Mouse (Mus musculus): ENCODE data around the gene Icam4.
A peak's percentile ranks its signal among the peaks of the same experiment; 100 is the strongest.
"Not testable (repeated sequence)": the region's sequence is repeated elsewhere in the genome, so short reads cannot be mapped to it uniquely, and the experiment has no call there.

Icam4 gene

GRCm38 (mm10) chr9:21029291-21030054 is at the start of gene Icam4:
Gene Icam4 (plus strand): TSS chr9:21029373.
- DNase-seq (ENCODE audit: low spot score): peak; percentile 84

GRCm38 (mm10) chr9:20979769-20980168 is 49.4 kb upstream of the Icam4 start:
- no peak for DNase-seq (ENCODE audit: low spot score)

DNA sequence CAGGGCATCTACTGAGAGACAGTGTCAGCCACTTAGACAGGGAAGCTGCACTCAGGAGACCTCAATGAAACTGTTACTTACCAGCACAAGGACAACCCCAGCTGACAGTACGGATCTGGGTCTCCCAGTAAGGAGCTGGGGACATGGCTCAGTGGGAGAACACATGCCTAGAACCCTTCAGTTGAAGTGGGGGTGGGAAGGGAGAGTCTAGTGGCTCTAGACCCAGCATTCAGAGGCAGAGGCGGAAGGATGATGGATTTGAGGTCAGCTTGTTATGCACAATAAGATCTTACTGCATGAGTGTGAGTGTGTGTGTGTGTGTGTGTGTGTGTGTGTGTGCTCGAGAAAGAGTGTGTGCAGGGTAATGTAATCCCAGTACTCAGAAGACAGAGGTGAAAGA is 47.0 kb upstream of the Icam4 start:
- DNase-seq (ENCODE audit: low spot score): no peak

DNA sequence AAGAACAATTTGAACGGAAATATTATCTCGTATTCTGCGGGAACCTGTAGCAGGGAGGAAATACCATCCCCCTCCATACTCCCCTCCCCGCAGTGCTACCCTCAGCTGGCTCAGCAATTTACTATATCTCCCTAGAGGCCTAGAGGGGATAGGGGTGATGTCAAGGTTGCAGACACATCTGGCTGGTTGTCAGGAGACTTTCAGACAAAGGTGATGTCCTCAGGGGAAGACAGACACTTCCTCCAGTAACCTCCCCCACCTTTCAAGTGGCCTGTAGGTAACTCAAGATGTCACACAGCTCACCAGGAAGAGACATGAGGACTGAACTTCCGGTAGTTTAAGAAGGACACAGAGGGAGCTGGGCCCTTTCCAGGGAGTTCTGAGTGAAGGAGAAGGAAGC is 46.0 kb upstream of the Icam4 start:
- DNase-seq (ENCODE audit: low spot score): no peak

DNA sequence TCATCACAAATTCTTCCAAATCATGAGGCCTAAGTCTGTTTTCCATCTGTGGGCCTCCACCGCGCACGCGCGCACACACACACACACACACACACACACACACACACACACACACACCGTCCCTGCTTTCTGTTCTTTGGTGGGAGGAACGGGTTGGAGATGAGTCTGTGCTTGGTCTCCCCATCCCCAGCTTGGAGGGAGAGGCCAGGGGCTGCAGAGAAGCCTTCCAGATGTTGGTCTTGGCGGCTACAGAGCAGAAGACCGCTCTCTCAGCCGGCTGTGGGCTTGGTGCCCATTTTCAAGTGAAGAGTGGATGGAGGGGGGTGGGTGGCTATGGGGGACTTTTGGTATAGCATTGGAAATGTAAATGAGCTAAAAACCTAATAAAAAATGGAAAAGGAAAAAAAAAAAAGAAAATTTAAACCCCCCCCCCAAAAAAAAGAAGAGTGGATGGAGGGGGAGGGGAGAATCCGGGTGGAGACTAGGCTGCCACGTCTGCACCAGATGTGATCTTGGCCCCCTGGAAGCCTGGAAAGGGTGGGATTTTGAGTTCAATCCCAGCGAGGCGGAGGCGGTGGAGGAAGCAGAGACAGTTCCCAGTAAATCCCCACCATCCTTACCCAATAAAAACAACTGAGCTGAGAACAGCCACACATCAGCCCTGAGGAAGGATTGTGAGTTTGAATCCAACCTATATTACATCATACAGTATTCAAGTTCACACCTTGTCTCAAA is 42.1 kb upstream of the Icam4 start:
- no peak for DNase-seq (ENCODE audit: low spot score)

DNA sequence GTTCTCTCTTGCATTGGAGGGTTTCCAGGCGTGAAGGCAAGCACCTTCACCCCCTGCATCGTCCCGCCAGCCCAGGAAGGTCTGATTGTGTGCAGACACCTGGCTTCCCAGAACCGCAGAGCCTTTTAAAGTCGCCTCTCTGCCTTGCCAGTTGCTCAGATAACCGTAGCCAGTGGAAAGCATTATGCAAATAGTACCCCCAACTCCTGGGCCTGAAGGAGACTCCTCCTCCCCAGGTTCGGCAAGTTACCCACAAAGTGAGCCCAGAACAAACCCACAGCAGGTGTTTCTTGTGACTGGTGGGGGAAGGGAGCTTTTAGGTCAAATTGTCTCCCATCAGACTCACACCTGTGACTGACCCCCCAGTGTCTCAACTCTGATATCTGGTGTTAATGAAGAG is 41.2 kb upstream of the Icam4 start:
- DNase-seq (ENCODE audit: low spot score): no peak

DNA sequence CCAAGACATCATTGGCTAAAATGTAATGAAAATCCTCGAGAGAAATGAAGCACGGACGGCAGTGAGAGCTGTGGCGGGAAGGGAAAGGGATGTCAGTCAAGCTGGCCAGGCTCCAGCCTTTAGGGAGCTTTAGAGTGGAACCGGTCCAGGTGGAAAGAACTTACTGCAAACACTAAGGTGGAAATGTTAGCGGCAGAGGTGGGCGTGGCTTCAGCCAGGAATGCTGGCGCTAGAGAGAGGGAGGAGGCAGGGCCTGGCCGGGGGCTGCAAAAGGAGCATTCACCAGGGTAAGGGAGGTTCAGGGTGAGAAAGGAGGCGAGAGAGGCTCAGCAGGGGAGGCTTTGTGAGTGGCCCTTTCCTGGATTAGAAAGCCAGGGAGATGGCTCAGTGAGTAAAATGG is 38.3 kb upstream of the Icam4 start:
- no peak for DNase-seq (ENCODE audit: low spot score)

DNA sequence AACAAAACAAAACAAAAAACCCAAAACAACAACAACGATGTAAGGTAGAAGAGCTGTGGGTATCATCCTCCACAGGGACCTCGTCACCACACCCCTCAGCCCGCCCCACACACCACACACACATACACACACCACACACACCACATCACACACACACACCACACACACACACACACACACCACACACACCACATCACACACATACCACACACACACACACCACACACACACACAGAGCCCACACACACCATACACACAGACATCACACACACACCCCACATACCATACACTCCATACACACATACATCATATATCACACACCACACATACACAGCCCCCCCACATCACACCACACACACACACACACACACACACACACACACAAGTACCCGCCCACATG is 37.6 kb upstream of the Icam4 start:
- DNase-seq (ENCODE audit: low spot score): no peak

DNA sequence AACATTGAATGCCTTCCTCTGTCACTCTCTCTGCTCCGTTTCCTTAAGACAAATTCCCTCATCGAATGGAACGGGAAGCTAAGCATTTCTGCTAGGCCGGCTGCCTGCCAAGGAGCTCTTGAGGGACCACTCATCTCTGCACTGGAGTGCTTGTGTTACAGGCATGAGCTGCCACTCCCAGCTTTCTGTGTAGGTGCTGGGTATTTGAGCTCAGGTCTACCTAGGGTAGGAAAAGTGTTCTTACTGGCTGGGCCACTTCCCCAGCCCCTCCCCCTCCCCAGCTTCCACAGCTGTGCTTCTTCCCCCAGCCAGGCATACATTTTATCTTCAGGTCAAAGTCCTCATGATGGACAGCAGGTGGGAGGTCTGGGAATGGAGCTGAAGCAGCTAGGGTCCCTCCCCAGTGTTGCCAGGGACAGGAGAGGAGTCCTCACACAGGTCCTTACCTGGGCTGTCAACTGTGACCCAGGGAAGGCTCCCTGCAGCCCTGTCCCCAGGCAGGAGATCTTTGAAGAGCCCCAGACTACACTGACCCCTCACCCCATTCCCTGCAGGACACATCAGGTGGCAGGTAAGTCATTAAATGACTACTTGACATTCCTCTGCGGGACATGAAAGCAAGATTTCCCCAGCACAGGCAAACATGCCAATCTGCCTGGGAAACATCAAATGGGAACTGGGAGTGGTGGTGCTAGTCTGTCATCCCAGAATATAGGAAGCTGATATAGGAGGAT is 35.8 kb upstream of the Icam4 start:
- no peak for DNase-seq (ENCODE audit: low spot score)

GRCm38 (mm10) chr9:20995069-20995468 is 34.1 kb upstream of the Icam4 start:
- no peak for DNase-seq (ENCODE audit: low spot score)

DNA sequence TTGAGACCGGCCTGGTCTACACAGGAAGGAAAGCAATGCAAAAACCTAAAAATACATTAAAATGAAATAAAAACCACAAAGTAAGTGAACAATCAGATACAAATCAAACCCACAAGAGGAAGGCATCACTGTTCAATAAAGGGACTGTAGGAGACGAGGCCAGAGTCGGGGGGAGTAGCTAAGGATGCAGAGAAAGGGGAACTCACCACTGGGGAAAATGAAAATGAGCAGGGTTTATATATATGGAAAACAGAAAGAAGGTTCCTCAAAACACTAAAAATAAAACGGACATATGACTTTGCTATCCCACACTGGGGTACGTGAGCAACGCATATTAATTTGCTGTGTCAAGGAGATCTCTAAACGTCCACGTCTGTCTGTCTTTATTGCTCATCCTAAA is 32.1 kb upstream of the Icam4 start:
- no peak for DNase-seq (ENCODE audit: low spot score)

DNA sequence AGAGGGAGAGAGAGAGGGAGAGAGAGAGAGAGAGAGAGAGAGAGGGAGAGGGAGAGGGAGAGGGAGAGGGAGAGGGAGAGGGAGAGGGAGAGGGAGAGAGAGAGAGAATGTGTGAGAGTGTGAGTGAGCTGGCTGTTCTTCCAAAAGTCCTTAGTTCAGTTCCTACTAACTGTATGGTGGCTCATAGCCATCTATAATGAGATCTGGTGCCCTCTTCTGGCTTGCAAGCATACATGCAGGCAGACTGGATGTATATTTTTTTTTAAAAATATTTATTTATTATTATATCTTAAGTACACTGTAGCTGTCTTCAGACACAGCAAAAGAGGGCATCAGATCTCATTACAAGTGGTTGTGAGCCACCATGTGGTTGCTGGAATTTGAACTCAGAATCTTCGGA is 30.8 kb upstream of the Icam4 start:
- DNase-seq (ENCODE audit: low spot score): not testable (repeated sequence)

DNA sequence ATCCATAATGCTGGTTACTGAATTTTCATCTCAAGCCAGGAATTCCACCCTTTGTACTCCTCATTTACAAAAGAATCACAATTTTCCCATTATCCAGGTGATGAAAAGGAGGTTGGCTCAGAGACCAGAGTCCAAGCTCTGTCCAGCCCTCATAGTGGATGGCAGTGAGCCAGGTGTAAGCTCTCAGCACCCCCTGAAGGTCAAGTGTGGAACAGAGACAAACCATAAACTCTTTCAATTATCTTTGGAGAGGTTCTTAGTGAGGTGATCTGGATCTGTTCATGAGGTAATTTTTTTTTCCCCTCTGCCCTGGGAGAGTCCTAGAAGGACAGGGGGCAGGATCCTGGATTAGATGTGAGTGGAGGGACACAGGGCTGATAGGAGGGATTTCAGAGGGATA is 28.4 kb upstream of the Icam4 start:
- no peak for DNase-seq (ENCODE audit: low spot score)

DNA sequence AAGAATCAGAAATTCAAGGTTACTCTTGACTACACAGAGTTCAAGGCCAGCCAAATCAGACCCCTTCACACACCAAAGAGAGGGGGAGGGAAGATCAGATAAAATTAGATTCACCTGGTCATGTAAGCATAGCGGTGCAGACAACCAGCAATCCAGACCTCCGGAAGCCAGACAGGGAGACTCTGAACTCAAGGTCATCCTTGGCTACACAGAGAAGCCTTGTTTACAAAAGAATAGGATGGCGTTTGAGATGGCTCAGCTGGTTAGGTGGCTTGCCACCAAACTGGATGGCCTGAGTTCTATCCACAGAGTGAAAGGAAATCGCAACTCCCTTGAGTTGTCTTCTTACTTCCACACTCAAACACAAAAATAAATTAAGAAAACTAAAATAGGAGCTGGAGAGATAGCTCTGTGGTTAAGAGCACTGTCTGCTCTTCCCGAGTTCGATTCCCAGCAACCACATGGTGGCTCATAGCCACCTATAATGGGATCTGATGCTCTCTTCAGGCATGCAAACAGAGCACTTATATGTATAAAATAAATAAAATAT is 27.4 kb upstream of the Icam4 start:
- no peak for DNase-seq (ENCODE audit: low spot score)

- no peak for DNase-seq (ENCODE audit: low spot score)
Measured at GRCm38 (mm10) chr9:21002270-21002626, 26.9 kb upstream of the Icam4 start.

DNA sequence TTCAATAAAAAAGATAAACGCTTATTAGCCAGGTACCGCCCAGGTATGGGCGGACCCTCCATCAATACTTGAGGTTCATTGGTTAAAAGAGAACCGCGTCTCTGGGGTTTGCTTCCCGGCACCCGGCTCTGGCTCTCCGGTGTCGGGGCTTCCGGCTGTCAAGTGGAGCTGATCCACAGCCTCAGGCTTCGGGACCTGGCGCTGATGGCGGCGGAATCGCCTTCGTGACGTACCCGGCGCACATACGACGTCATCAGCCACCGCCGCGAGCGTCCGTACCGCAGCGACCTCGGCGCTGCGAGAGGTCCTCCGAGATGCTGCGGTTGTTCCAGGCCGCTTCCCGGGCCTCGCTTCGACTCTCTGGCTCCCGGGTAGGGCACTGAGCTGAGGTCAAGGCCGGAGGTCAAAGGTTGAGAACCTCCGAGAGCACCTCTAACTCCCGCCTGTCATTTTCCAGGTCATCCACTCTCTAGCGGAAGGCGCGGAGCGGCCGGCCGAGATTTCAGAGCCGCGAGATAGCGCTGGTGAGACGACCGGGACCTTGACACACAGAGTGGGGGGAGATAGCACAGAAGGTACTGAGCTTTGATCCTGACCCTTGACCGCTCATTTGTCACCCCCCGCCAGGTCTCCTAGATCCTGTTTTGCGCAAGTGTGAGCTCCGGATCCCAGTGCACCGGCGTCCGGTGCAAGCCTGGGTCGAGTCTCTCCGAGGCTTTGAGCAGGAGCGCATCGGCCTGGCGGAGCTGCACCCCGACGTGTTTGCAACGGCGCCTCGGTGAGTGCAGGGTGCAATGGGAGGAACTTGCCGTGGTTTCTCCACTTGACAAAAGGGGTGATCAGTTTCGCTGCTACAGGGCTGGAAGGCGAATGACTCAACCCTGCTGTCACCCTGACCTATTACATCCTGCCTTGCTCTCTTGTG is 26.3 kb upstream of the Icam4 start, which contains the start of gene Mrpl4:
Gene Mrpl4 (plus strand): TSS at position 112 of the 925 bp plus-strand sequence.
- peak; percentile 84 for DNase-seq (ENCODE audit: low spot score)

DNA sequence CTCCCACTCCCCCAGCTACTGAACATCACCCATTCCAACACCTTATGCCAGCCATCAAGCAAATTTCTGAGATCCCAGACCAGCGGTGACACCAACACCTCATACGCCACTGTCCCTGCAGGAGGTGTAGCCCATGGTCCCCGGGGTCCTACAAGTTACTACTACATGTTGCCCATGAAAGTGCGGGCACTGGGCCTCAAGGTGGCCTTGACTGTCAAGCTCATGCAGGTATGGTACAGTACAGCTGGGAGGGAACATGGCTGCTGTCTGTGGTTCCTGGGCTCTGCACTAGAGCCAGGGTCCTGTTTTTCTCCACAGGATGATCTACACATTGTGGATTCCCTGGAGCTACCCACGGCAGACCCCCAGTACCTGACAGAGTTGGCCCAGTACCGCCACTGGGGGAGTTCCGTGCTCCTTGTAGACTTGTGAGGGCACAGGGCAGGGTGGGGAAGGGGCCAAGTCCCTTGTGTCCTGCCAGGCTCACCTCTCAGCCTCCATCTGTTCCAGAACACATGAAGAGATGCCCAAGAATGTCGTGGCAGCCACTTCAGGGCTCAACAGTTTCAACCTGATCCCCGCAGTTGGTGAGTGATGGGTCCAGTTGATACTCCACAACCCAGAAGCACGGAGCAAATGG is 21.7 kb upstream of the Icam4 start:
- no peak for DNase-seq (ENCODE audit: low spot score)

DNA sequence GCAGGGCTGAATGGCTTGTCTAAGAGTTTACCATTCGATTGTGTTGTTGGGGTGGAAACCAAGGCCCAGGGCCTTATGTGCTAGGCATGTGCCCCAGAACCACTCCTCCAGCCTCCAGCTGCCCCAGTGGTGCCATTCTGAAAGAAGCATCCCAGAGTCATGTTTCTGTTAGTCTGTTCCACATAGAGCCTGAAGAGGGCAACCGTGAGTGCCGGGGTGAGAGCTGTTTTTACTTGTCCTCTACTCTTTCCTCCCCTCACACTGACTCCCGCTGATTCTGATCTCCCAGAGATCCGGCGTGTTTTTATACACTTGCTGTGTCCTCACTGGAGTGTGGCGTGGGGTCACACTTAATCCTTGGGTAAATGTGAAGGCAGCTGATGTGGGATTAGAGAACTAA is 21.2 kb upstream of the Icam4 start:
- DNase-seq (ENCODE audit: low spot score): no peak

- DNase-seq (ENCODE audit: low spot score): no peak
Measured at GRCm38 (mm10) chr9:21010362-21010761, 18.8 kb upstream of the Icam4 start.

DNA sequence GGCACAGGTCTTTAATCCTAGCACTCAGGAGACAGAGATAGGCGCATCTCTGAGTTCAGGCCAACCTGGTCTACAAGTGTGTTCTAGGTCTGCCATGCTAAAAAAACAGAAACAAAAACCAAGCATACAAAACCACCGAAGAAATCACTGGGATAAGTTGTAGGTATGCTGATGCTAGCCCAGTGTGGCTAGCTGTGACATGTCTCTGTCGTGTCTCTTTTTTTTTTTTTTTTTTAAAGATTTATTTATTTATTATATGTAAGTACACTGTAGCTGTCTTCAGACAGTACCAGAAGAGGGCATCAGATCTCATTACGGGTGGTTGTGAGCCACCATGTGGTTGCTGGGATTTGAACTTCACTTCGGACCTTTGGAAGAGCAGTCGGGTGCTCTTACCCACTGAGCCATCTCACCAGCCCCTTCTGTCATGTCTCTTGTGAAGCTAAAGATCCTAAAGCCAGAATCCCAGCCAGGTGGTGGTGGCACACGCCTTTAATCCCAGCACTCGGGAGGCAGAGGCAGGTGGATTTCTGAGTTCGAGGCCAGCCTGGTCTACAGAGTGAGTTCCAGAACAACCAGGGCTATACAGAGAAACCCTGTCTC is 18.1 kb upstream of the Icam4 start:
- not testable (repeated sequence) for DNase-seq (ENCODE audit: low spot score)

Data from ovary, postnatal 36 days (tissue).